Mouse (Mus musculus): Measurements from ENCODE around the gene Babam2. TPM values are rescaled to one million over a fixed set of nuclear protein-coding genes. Genes with fewer than 3 reads are reported as not detected.

Gene Babam2
- polyA plus RNA-seq, 1 experiment, result 18.4 TPM

DNA sequence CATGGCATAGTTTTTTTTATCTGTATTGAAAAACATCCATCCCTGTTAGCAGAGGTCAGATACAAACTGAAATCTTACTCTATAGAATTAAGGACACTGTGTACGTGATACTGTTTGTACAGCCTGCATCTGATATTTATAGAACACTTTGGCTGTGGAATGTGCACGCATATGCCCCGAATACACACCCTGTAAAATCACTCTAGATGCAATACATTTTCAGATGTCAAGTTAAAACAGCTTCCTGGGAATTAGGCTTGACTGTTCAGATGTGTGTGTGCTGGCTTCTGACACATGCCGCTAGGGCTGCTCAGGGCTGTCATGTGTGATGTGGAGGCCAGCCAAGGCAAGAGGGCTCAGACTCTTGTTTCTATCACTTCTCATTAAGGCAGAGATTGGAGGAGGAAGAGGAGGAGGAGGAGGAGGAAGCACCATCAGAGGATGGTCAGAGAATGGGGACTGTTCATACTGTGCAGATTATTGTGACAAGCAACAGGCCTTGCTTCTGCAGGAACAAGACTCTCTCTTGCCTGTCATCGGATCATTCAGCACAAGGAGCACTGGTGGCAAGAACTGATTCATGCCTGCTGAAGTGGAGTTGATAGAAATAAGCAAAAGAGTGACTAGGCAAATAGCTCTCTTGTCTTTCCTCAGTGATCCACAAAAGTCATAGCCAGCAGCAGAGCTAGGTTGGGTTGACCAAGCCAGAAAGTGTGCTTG, 368.7 kb downstream of the Babam2 start:
- H3K36me3 ChIP-seq (ENCODE audit: control insufficient read depth, insufficient read depth, low read length), result 0 out of 2 replicates have a peak, but pooled peaks cover 2% of the 10 kb centered on the region
- H3K4me1 ChIP-seq (ENCODE audit: control insufficient read depth, insufficient read depth, insufficient read length, low read length), result no peaks in the 10 kb centered on the region
- no peaks in the 10 kb centered on the region for H3K27me3 ChIP-seq (ENCODE audit: control insufficient read depth, insufficient read depth, low read length)
- H3K4me3 ChIP-seq (ENCODE audit: low read depth, low read length), result no peak overlapping the region
- TF ChIP-seq CTCF (IDR thresholded peaks at IDR 0.05; ENCODE audit: extremely low read depth, insufficient read length, insufficient replicate concordance, low read depth, low read length), result no peak
- TF ChIP-seq POLR2A (IDR thresholded peaks at IDR 0.05; ENCODE audit: low read depth, low read length), result no peak
- no peak overlapping the region for H3K27ac ChIP-seq (ENCODE audit: insufficient read depth, low read depth, low read length)
- WGBS, result 86% methylated on average over 5 of the region's 5 CpGs

GRCm38 (mm10) chr5:32066839-32067238, 369.4 kb downstream of the Babam2 start:
- WGBS, result 91% methylated on average over 2 of the region's 2 CpGs

DNA sequence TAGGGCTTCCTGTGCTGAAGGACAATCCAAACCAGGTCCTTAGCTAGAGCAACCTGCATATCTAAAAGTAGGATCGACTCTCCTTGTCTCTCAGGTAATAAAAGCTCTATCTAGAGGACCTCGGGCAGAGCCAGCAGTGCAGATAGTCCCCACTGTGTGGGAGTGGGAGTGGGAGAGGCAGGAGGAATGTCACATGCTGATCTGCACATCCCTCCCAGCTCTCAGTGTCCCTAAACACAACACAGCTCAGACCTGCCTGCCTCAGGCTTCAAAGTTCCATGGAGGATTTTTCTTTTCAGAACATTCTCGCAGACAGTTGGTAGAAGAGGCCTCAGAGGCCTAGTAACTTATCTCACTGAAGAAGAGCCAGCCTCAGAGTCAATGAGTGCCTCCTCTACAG, 371.1 kb downstream of the Babam2 start:
- Histone ChIP-seq H3K36me3 (ENCODE audit: control insufficient read depth, insufficient read depth, low read length) (no peaks in the 10 kb centered on the region), H3K27ac (ENCODE audit: insufficient read depth, low read depth, low read length) (no peak overlapping the region), H3K4me1 (ENCODE audit: control insufficient read depth, insufficient read depth, insufficient read length, low read length) (no peaks in the 10 kb centered on the region), H3K27me3 (ENCODE audit: control insufficient read depth, insufficient read depth, low read length) (no peaks in the 10 kb centered on the region), H3K4me3 (ENCODE audit: low read depth, low read length) (no peak overlapping the region)
- WGBS, result 79% methylated on average over 3 of the region's 3 CpGs
- TF ChIP-seq POLR2A (IDR thresholded peaks at IDR 0.05; ENCODE audit: low read depth, low read length) (no peak), CTCF (IDR thresholded peaks at IDR 0.05; ENCODE audit: extremely low read depth, insufficient read length, insufficient replicate concordance, low read depth, low read length) (no peak)

More at GRCm38 (mm10) chr5:32066839-32067238, 369.4 kb downstream of the Babam2 start:
- no peaks in the 10 kb centered on the region for H3K4me1 ChIP-seq (ENCODE audit: control insufficient read depth, insufficient read depth, insufficient read length, low read length)
- no peak overlapping the region for H3K4me3 ChIP-seq (ENCODE audit: low read depth, low read length)
- no peaks in the 10 kb centered on the region for H3K27me3 ChIP-seq (ENCODE audit: control insufficient read depth, insufficient read depth, low read length)
- H3K36me3 ChIP-seq (ENCODE audit: control insufficient read depth, insufficient read depth, low read length), result 0 out of 2 replicates have a peak, but pooled peaks cover under 1% of the 10 kb centered on the region
- no peak overlapping the region for H3K27ac ChIP-seq (ENCODE audit: insufficient read depth, low read depth, low read length)
- TF ChIP-seq POLR2A (IDR thresholded peaks at IDR 0.05; ENCODE audit: low read depth, low read length) (no peak), CTCF (IDR thresholded peaks at IDR 0.05; ENCODE audit: extremely low read depth, insufficient read length, insufficient replicate concordance, low read depth, low read length) (no peak)

- Histone ChIP-seq H3K27ac (ENCODE audit: insufficient read depth, low read depth, low read length) (no peak overlapping the region), H3K4me1 (ENCODE audit: control insufficient read depth, insufficient read depth, insufficient read length, low read length) (no peaks in the 10 kb centered on the region), H3K27me3 (ENCODE audit: control insufficient read depth, insufficient read depth, low read length) (no peaks in the 10 kb centered on the region), H3K36me3 (ENCODE audit: control insufficient read depth, insufficient read depth, low read length) (no peaks in the 10 kb centered on the region), H3K4me3 (ENCODE audit: low read depth, low read length) (no peak overlapping the region)
- TF ChIP-seq POLR2A (IDR thresholded peaks at IDR 0.05; ENCODE audit: low read depth, low read length), result no peak
- no peak for TF ChIP-seq CTCF (IDR thresholded peaks at IDR 0.05; ENCODE audit: extremely low read depth, insufficient read length, insufficient replicate concordance, low read depth, low read length)
- 92% methylated on average over 4 of the region's 4 CpGs for WGBS
Observed at GRCm38 (mm10) chr5:32069096-32069495, 371.6 kb downstream of the Babam2 start.

GRCm38 (mm10) chr5:32069566-32070169, 372.2 kb downstream of the Babam2 start:
- Histone ChIP-seq H3K27ac (ENCODE audit: insufficient read depth, low read depth, low read length) (no peak overlapping the region), H3K27me3 (ENCODE audit: control insufficient read depth, insufficient read depth, low read length) (no peaks in the 10 kb centered on the region), H3K4me3 (ENCODE audit: low read depth, low read length) (no peak overlapping the region), H3K36me3 (ENCODE audit: control insufficient read depth, insufficient read depth, low read length) (no peaks in the 10 kb centered on the region), H3K4me1 (ENCODE audit: control insufficient read depth, insufficient read depth, insufficient read length, low read length) (no peaks in the 10 kb centered on the region)
- no peak for TF ChIP-seq CTCF (IDR thresholded peaks at IDR 0.05; ENCODE audit: extremely low read depth, insufficient read length, insufficient replicate concordance, low read depth, low read length)
- TF ChIP-seq POLR2A (IDR thresholded peaks at IDR 0.05; ENCODE audit: low read depth, low read length), result no peak
- 80% methylated on average over 10 of the region's 10 CpGs for WGBS

- WGBS, result 86% methylated on average over 3 of the region's 3 CpGs
- H3K27me3 ChIP-seq (ENCODE audit: control insufficient read depth, insufficient read depth, low read length), result no peaks in the 10 kb centered on the region
- H3K36me3 ChIP-seq (ENCODE audit: control insufficient read depth, insufficient read depth, low read length), result no peaks in the 10 kb centered on the region
- H3K4me3 ChIP-seq (ENCODE audit: low read depth, low read length), result no peak overlapping the region
- H3K4me1 ChIP-seq (ENCODE audit: control insufficient read depth, insufficient read depth, insufficient read length, low read length), result no peaks in the 10 kb centered on the region
- TF ChIP-seq POLR2A (IDR thresholded peaks at IDR 0.05; ENCODE audit: low read depth, low read length) (no peak), CTCF (IDR thresholded peaks at IDR 0.05; ENCODE audit: extremely low read depth, insufficient read length, insufficient replicate concordance, low read depth, low read length) (no peak)
- H3K27ac ChIP-seq (ENCODE audit: insufficient read depth, low read depth, low read length), result no peak overlapping the region
Observed at GRCm38 (mm10) chr5:32070781-32071180, 373.3 kb downstream of the Babam2 start.

- Histone ChIP-seq H3K27me3 (ENCODE audit: control insufficient read depth, insufficient read depth, low read length) (no peaks in the 10 kb centered on the region), H3K4me1 (ENCODE audit: control insufficient read depth, insufficient read depth, insufficient read length, low read length) (no peaks in the 10 kb centered on the region), H3K27ac (ENCODE audit: insufficient read depth, low read depth, low read length) (no peak overlapping the region), H3K4me3 (ENCODE audit: low read depth, low read length) (no peak overlapping the region), H3K36me3 (ENCODE audit: control insufficient read depth, insufficient read depth, low read length) (no peaks in the 10 kb centered on the region)
- 95% methylated on average over 4 of the region's 4 CpGs for WGBS
- TF ChIP-seq CTCF (IDR thresholded peaks at IDR 0.05; ENCODE audit: extremely low read depth, insufficient read length, insufficient replicate concordance, low read depth, low read length) (no peak), POLR2A (IDR thresholded peaks at IDR 0.05; ENCODE audit: low read depth, low read length) (no peak)
Observed at GRCm38 (mm10) chr5:32071314-32071713, 373.8 kb downstream of the Babam2 start.

Data from small intestine, adult 2 months (tissue).